Mouse (Mus musculus) myocyte (in vitro differentiated cells): ENCODE results near the gene Atf2. TPM values are rescaled to one million over a fixed set of nuclear protein-coding genes. Genes with fewer than 3 reads are reported as not detected.
"Not testable (repeated sequence)": the region's sequence is repeated elsewhere in the genome, so short reads cannot be mapped to it uniquely, and the experiment has no call there.

ENCODE experiments used
- H3K27me3 ChIP-seq: one replicate; pipeline ENCODE4 v1.6.1; 2011; ENCODE audit not compliant: control insufficient read depth, insufficient read depth, insufficient read length
- H3K36me3 ChIP-seq: one replicate; pipeline ENCODE4 v1.6.1; 2011; ENCODE audit not compliant: control insufficient read depth, insufficient read depth
- H3K4me2 ChIP-seq: one replicate; pipeline ENCODE4 v1.6.1; 2011; ENCODE audit warnings: low read depth, control low read depth
- H3K4me3 ChIP-seq: one replicate; pipeline ENCODE4 v1.5.1; 2011; ENCODE audit warnings: mild to moderate bottlenecking, control low read depth, moderate library complexity
- H3K79me2 ChIP-seq: one replicate; pipeline ENCODE4 v1.6.1; 2011; ENCODE audit not compliant: control insufficient read depth, insufficient read depth
- H3ac ChIP-seq: one replicate; pipeline ENCODE4 v1.6.1; 2011; ENCODE audit not compliant: control insufficient read depth, insufficient read length
- CEBPB ChIP-seq: IDR thresholded peaks from 2 replicates; pipeline ENCODE4 v1.6.1; 2011; ENCODE audit warnings: mild to moderate bottlenecking, moderate library complexity; ENCODE audit not compliant: poor library complexity, insufficient read depth, severe bottlenecking
- E2F4 ChIP-seq: IDR thresholded peaks from one replicate; pipeline ENCODE4 v1.6.1; 2011; ENCODE audit warnings: mild to moderate bottlenecking, control low read depth, moderate library complexity; ENCODE audit not compliant: insufficient read depth
- MAX ChIP-seq: IDR thresholded peaks from one replicate; pipeline ENCODE4 v1.6.1; 2011; ENCODE audit warnings: low read depth, mild to moderate bottlenecking, control low read depth
- MYOD1 ChIP-seq, 3 experiments: IDR thresholded peaks; one replicate each; pipeline ENCODE4 v1.6.1; 2011; ENCODE audit warnings: control low read depth in 2 of 3, low read depth in 2 of 3, mild to moderate bottlenecking in 2 of 3, moderate library complexity in 1 of 3; ENCODE audit not compliant: insufficient read length in 2 of 3, control insufficient read depth in 1 of 3
- MYOG ChIP-seq, 3 experiments: IDR thresholded peaks; one replicate each; pipeline ENCODE4 v1.6.1; 2011; ENCODE audit warnings: control low read depth in 2 of 3, low read depth in 2 of 3, mild to moderate bottlenecking in 2 of 3; ENCODE audit not compliant: insufficient read length in 2 of 3, control insufficient read depth in 1 of 3, insufficient read depth in 1 of 3
- POLR2A ChIP-seq: IDR thresholded peaks from one replicate; pipeline ENCODE4 v1.6.1; 2011; ENCODE audit warnings: low read depth, mild to moderate bottlenecking, control low read depth, moderate library complexity; ENCODE audit not compliant: insufficient read length
- POLR2AphosphoS2 ChIP-seq: IDR thresholded peaks from one replicate; pipeline ENCODE4 v1.6.1; 2011; ENCODE audit warnings: low read depth, control low read depth; ENCODE audit not compliant: insufficient read length
- REST ChIP-seq: IDR thresholded peaks from one replicate; pipeline ENCODE4 v1.6.1; 2011; ENCODE audit warnings: mild to moderate bottlenecking, control low read depth, moderate library complexity; ENCODE audit not compliant: insufficient read depth, insufficient read length
- SRF ChIP-seq: IDR thresholded peaks from one replicate; pipeline ENCODE4 v1.6.1; 2011; ENCODE audit warnings: low read depth; ENCODE audit not compliant: control insufficient read depth, insufficient read length
- TCF12 ChIP-seq: IDR thresholded peaks from one replicate; pipeline ENCODE4 v1.6.1; 2011; ENCODE audit warnings: mild to moderate bottlenecking, control low read depth; ENCODE audit not compliant: poor library complexity, insufficient read depth, severe bottlenecking
- TCF3 ChIP-seq: IDR thresholded peaks from one replicate; pipeline ENCODE4 v1.6.1; 2011; ENCODE audit warnings: low read depth, control low read depth; ENCODE audit not compliant: insufficient read length
- USF1 ChIP-seq: IDR thresholded peaks from one replicate; pipeline ENCODE4 v1.6.1; 2011; ENCODE audit warnings: low read depth, mild to moderate bottlenecking, control low read depth, moderate library complexity
- polyA plus RNA-seq: library from polyadenylated mRNA; unstranded; fragments of >200 nt; fragmentation: generic; extraction: Trizol; gene quantifications from one replicate; pipeline ENCODE4 v1.2.1, GENCODE M21; 2012; ENCODE audit warnings: missing spikeins

The Atf2 gene
- polyA plus RNA-seq, 1 experiment, result 8.6 TPM

- TF ChIP-seq TCF12, result no peak
- TF ChIP-seq MYOD1 (IDR thresholded peaks at IDR 0.05; ENCODE audit: control insufficient read depth in 1 of 3, insufficient read length in 2 of 3, low read depth in 2 of 3), result no peak
- TF ChIP-seq MYOG (IDR thresholded peaks at IDR 0.05; ENCODE audit: control insufficient read depth in 1 of 3, insufficient read depth in 1 of 3, insufficient read length in 2 of 3, low read depth in 2 of 3), result no peak
- TF ChIP-seq POLR2AphosphoS2, result no peak
- no peak for TF ChIP-seq MAX
- Histone ChIP-seq H3K4me2 (peak overlapping the region; percentile 65), H3ac (no peak overlapping the region), H3K79me2 (peaks cover 36% of the 10 kb centered on the region), H3K36me3 (peaks cover 25% of the 10 kb centered on the region), H3K4me3 (peak overlapping the region; percentile 93), H3K27me3 (no peaks in the 10 kb centered on the region)
These were observed 19.8 kb upstream of the Atf2 start for GRCm38 (mm10) chr2:73912264-73912663.

- TF ChIP-seq POLR2AphosphoS2, result peak; percentile 81
- no peak for TF ChIP-seq TCF3
- TF ChIP-seq USF1, result no peak
- TF ChIP-seq POLR2A, result peak; percentile 87
- no peak for TF ChIP-seq MAX
- peak in 1 of 3 experiments; percentile 7 for TF ChIP-seq MYOG (IDR thresholded peaks at IDR 0.05; ENCODE audit: control insufficient read depth in 1 of 3, insufficient read depth in 1 of 3, insufficient read length in 2 of 3, low read depth in 2 of 3)
- peak; percentile 37 for TF ChIP-seq SRF
- TF ChIP-seq MYOD1 (IDR thresholded peaks at IDR 0.05; ENCODE audit: control insufficient read depth in 1 of 3, insufficient read length in 2 of 3, low read depth in 2 of 3), result no peak
- peak within 1 kb of the TSS; percentile 70 for H3ac ChIP-seq
- H3K79me2 ChIP-seq, result peaks cover 36% of the 10 kb centered on the region
- H3K4me3 ChIP-seq, result peak within 1 kb of the TSS; percentile 93
- H3K36me3 ChIP-seq, result peaks cover 34% of the 10 kb centered on the region
- no peaks in the 10 kb centered on the region for H3K27me3 ChIP-seq
- H3K4me2 ChIP-seq, result peak within 1 kb of the TSS; percentile 82
These were observed 18.8 kb upstream of the Atf2 start, which contains the start of gene Atp5g3 for GRCm38 (mm10) chr2:73911175-73911700. Gene Atp5g3 (minus strand): TSS chr2:73911326.

- peak overlapping the region; percentile 82 for H3K4me2 ChIP-seq
- peak overlapping the region; percentile 93 for H3K4me3 ChIP-seq
- no peaks in the 10 kb centered on the region for H3K27me3 ChIP-seq
- peak; percentile 61 for TF ChIP-seq POLR2A
- TF ChIP-seq MYOD1 (IDR thresholded peaks at IDR 0.05; ENCODE audit: control insufficient read depth in 1 of 3, insufficient read length in 2 of 3, low read depth in 2 of 3), result no peak
- TF ChIP-seq POLR2AphosphoS2, result peak; percentile 68
- no peak for TF ChIP-seq REST
- TF ChIP-seq CEBPB, result no peak
- TF ChIP-seq MYOG (IDR thresholded peaks at IDR 0.05; ENCODE audit: control insufficient read depth in 1 of 3, insufficient read depth in 1 of 3, insufficient read length in 2 of 3, low read depth in 2 of 3), result no peak
- no peak for TF ChIP-seq MAX
- H3K79me2 ChIP-seq, result peaks cover 36% of the 10 kb centered on the region
- H3ac ChIP-seq, result peak overlapping the region; percentile 70
- H3K36me3 ChIP-seq, result peaks cover 34% of the 10 kb centered on the region
These were observed 18.2 kb upstream of the Atf2 start for GRCm38 (mm10) chr2:73910571-73911174.

GRCm38 (mm10) chr2:73909116-73909515 lies 16.7 kb upstream of the Atf2 start:
- no peak overlapping the region for H3ac ChIP-seq
- peaks cover 34% of the 10 kb centered on the region for H3K36me3 ChIP-seq
- H3K4me2 ChIP-seq, result peak overlapping the region; percentile 82
- H3K4me3 ChIP-seq, result no peak overlapping the region
- no peaks in the 10 kb centered on the region for H3K27me3 ChIP-seq
- TF ChIP-seq USF1 (no peak), TCF3 (no peak), E2F4 (no peak), MYOD1 (IDR thresholded peaks at IDR 0.05; ENCODE audit: control insufficient read depth in 1 of 3, insufficient read length in 2 of 3, low read depth in 2 of 3) (no peak)
- peaks cover 36% of the 10 kb centered on the region for H3K79me2 ChIP-seq

- peak; percentile 38 for TF ChIP-seq POLR2AphosphoS2
- Histone ChIP-seq H3K79me2 (peaks cover 16% of the 10 kb centered on the region), H3K36me3 (peaks cover 32% of the 10 kb centered on the region)
These were observed 12.2 kb upstream of the Atf2 start for GRCm38 (mm10) chr2:73904679-73905078.

GRCm38 (mm10) chr2:73903536-73903935 lies 11.1 kb upstream of the Atf2 start:
- Histone ChIP-seq H3K79me2 (peaks cover 4% of the 10 kb centered on the region), H3K4me2 (no peak overlapping the region), H3K4me3 (no peak overlapping the region)

More at GRCm38 (mm10) chr2:73904679-73905078, 12.2 kb upstream of the Atf2 start:
- not testable (repeated sequence) for H3K27me3 ChIP-seq, H3K4me2 ChIP-seq, H3K4me3 ChIP-seq, H3ac ChIP-seq

GRCm38 (mm10) chr2:73902328-73902727 lies 9.9 kb upstream of the Atf2 start:
- H3K36me3 ChIP-seq, H3ac ChIP-seq, H3K4me2 ChIP-seq, H3K4me3 ChIP-seq, H3K27me3 ChIP-seq, H3K79me2 ChIP-seq: not testable (repeated sequence)

More at GRCm38 (mm10) chr2:73903536-73903935, 11.1 kb upstream of the Atf2 start:
- peaks cover 21% of the 10 kb centered on the region for H3K36me3 ChIP-seq
- H3ac ChIP-seq, result no peak overlapping the region
- TF ChIP-seq USF1, result no peak
- TF ChIP-seq CEBPB, result no peak
- H3K27me3 ChIP-seq, result no peaks in the 10 kb centered on the region
